Mouse (Mus musculus) inflammation-experienced regulatory T-cells, adult 6 months (primary cell): ENCODE measurements around the gene Stk33. TPM values are rescaled to one million over a fixed set of nuclear protein-coding genes. Genes with fewer than 3 reads are reported as not detected.

Source experiments
- ATAC-seq: one replicate; pipeline ENCODE4 v1.8.0; 2017
- polyA plus RNA-seq, 3 experiments: library from polyadenylated mRNA; unstranded; fragments of 100-300 nt; shearing (Covaris generic); gene quantifications; one replicate each; pipeline ENCODE4 v1.2.1; 2017

Gene Stk33
- polyA plus RNA-seq, 3 experiments from 2014 or later: not detected

DNA sequence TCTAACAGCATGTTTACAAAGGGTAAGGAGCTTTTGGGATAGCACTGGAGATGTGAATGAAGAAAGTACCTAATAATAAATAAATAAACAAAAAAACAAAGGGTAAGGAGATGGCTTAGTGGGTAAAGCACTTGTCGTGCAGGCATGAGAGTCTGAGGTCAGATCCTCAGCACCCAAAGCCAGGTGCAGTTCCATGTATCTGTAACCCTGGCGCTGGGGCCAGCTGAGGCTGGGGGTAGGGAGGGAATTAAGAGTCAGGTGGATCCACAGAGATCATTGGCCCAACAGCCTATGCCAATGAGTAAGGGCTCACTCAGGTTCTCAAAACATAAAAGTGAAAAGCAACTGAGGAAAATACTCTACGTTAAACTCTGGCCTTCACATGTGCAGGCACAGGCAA is 91.6 kb downstream of the Stk33 start:
- no peak for ATAC-seq

DNA sequence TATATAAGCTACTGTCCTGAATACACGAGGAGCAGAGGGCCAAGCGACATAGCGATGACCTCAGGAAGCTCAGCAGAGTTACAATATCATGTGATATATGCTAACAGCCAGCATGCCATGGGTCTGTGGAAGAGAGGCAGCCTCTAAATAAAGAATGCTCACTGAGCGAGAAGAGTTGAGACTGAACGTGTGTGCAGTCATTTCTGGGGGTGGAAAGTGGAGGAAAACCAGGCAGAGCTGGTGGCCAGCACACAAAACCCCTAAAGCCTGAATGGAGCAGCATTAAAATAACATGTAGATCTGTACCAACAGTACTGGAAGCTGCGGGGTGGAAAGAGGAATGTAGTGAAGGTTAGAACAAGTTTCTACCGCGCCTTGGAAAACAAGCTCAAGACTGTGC is 107.2 kb downstream of the Stk33 start:
- ATAC-seq: no peak

DNA sequence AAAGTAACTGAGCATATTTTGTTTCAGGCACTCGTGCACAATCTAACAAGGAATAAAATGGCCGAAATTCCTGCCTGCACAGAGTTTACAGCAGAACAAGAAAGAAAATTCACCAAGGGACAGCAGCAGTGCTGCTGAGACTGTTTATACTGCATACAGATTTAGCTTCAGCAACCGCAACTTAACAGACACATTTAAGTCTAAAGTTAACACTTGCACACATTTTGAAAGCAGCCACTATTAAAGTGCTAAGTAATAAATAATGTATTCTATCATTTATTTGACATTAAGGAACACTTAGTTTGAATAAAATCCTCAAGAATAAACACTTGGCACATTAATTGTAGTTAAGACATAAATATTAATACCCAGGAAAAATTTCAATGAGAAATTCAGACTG is 110.1 kb downstream of the Stk33 start:
- ATAC-seq: no peak

DNA sequence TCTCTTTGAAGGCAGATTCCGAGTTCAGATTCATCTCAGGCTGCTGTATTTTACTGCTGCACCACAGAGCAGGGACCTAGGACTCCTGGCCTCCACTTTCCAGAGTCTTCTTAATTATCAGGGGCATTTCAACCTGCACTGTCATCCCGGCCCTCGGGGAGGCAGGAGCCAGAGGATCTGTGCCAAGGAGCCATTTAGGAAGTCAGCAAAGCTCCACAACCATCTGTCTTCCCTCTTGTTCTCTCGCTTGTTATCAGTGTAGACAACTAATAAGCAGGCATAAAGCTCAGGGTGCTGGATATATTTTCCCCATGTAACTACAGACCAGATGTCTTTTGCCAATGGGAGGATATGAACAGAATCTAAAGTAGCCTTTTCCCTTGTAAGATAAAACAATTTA is 112.1 kb downstream of the Stk33 start:
- no peak for ATAC-seq

DNA sequence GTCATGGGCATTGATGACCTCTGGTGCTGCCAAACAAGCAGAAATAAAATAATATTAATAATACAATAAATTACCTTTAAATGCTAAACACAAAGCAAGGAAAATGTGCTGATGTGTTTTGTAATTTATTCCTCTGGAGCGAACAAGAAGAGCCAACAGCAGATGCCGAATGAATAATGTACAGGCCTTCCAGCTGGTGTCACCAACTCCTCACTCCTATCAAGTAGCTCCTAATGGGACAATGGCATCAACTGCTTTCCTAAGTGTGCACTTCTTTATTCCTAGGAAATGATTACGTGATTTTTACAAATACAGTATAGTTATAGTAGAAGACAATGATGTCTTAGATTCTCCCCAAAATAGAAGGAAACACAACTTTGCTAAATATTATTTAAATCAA is 113.2 kb downstream of the Stk33 start:
- ATAC-seq: no peak

DNA sequence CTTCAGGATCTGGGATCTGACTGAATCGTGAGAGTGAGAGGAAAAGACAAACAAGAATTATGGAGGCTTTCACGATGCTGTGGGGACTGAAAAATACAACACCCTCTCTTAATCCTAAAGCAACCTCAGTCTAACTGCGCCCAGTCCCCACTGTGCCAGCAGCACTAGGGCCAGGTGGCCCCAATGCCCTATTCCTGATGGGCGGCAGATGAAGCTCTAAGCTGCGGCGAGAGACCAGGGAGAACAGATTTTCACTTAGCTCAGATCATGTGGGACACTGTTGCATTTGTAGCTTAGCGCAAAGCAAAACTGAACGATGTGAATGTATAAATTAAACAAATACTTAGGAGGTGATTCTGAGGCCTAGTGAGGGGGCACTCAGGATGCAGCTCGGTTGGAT is 113.7 kb downstream of the Stk33 start:
- ATAC-seq: no peak

DNA sequence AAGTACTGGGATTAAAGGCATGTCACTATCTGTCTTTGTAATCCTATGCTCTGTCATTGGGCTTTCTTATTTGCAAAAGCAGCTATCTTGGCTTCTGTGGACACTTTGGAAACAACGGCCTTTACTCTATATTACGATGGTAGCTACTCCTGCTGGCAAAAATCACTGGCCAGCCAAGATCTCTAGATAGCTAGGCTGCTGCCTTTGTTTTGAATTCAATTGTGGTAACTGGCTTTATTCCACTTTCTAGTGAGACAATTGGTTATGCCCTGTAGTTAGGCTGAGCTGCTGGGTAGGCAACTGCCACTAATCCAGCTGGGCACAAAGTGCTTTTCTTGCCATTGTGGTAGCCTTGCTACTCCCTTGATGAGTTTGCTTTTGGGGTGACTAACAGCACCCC is 129.4 kb downstream of the Stk33 start:
- no peak for ATAC-seq

DNA sequence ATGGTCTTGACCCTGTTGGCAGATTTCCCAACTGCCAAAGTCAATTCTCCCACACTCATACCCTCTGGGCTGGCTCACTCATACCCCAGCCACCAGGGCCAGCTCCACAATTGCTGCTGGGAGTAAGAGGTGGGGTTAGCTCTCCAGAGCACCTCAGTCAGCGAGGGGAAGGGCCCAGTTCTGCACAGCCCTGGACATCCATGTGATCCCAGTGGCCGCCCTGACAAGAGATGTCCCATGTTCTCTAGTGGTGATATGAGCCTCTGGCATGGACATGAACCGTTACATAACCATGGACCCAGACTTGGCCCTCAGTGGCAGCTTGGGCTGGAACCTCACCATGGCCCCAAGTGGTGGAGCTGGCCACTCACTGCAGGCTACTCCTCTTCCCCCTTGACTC is 143.1 kb downstream of the Stk33 start:
- no peak for ATAC-seq

DNA sequence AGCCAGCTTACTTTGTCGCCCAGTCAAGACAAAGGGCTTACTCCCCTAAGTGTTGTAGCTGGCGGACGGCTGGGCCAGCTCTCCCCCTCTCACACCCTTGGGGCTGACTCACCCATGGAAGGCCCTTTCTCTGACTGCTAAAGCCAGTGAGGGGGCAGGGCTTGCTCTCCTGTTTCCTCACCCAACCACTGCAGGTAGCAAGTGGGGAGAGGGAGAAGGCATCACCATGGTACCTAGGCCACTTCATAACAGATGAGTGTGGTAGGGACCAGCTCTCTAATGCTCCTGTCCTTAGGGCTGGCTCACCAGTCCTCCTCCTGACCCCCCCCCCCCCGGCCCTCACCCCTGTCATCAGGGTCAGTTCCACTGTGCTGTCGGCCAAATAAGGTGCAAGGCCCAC is 143.5 kb downstream of the Stk33 start:
- no peak for ATAC-seq

DNA sequence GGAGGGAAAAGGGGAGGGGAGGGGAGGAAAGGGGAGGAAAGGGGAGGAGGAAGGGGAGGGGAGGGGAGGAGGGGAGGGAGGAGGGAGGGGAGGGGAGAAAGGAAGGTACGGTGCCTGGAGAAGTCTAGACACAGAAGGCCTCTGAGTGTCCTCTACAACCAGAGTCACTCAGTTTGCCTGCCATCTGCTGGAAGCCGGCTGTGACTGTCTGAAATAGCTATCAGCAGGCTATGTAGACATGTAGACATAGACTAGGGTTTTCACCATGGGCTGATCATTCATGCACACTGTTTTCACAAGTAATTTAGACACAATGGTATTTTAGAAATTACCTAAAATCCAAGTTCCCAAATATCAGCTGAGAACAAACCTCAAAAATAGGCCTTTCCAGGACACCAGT is 148.4 kb downstream of the Stk33 start:
- ATAC-seq: no peak

DNA sequence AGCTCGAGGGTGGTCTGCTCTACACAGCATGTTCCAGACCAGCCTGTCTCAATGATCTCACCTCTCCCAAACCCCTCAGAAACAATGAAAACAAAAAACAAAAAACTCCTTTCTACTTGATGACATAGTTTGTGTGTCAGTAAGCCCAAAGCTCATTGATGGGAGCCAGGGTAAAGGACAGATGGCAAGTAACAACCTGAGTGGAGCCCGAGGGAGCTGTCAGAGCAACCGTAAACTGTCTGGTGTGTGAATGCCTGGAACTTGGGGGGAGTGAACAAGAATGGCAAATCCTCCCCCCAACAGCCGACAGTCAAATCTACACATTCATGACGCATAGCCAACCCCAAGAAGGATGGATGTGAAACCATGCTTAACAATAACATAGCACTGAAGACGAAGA is 149.8 kb downstream of the Stk33 start:
- ATAC-seq: no peak

DNA sequence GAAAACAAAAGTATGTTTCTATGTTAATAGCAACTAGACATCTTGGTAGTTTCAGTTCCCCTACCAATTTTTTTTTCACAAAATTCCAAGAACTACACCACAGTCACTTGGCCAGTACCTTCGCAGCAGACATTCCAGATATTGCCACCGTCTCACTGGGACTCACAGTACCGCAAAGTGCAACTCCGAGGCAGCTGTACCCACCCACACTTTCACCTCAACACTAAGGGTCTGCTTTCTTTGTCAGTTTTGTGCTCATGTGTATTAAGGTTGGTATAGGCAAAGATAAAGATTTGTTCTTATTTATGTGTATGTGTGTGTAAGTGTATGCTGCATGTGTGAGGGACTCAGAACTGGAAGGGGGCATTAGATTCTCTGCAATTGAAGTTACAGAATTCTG is 156.8 kb downstream of the Stk33 start:
- no peak for ATAC-seq

DNA sequence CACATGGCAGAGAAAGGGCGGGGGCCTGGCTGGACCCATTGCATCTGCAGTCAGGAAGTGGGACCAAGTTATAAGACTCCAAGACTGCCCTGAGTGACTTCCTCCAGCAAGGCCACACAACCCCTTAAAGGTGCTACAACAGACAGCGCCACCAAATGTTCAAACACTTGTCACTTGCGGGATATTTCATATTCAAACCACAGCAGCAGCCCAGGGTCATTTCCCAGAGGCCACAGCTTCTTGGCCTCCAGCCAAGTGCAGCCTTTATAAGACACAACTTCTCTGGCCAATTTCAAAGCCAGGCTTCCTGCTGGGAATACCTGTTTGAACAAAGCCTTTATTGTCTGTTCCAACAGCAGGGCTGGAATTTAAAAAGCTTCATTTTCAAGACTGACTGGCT is 162.3 kb downstream of the Stk33 start:
- ATAC-seq: no peak

DNA sequence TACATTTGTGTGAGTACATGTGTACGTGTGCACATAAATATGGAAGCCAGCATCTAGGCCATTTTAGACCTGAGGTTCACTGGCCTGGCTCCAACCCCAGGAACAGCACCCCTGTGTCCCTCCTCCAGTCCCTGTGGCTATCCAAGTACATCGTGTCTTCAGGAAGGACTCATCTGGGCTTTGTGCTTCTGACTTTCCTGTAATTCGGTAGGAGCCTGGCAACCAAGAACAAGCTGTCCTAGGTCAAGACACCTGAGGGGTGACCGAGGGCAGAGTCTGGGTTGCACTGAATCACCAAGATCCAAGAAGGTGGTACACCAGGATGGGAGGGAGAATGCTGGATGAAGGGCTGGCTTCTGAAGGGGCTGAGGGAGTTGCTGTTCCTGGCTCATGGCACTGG is 163.0 kb downstream of the Stk33 start:
- no peak for ATAC-seq

DNA sequence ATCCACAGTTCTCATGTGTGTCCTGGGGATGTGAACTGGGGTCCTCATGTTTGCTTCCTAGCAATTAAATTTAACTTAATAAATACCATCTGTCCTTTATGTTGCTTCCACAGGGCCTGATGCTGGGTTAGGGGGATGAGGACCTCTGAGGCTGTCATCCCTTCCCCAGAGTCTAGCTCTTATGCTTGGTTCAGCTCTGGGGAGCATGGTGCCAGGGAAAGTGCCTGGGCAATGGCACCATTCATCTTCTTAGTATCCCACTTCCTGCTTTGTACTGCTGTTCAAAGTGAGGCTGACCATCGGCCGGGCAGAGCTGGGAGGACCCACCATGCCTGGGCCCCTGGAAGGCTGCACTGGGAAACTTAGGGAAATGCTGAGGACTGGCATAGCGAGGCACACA is 163.7 kb downstream of the Stk33 start:
- no peak for ATAC-seq

DNA sequence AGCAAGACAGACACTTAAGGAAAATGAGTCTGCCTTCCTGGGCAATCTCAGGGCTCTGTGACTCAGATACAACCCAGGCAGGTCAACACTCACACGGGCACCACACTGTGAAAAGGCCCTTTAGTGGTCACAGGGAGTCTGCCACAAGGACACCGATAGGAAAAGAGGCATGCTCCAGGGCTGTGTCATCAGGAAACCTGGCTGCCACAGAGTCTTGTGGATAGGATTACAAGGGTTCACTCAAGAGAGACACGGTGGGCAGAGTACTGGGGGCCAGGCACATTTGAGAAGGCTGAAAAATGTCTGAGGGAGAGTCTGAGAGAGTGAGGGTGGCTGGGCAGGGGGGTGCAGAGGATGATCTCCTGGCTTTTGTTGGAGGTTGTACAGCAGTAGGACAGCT is 164.6 kb downstream of the Stk33 start:
- no peak for ATAC-seq

DNA sequence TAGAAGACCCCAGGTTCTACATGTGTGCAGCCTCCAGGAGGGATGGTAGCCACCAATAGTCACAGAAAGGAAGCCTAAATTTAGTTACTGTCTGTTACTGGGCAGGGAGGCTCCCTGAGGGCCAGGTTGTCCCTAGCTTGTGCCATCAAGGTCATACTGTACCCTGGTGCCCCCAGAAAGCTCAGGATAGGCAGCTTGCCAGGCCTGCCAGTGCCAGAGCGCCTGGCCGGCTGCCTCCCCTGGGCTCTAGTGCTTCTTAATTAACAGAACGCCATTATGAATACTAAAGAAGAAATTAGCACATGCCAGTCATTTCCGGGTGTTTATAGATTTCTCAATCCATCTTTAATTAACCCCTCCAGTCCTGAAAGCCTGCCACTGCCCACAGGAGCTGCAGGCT is 169.8 kb downstream of the Stk33 start:
- no peak for ATAC-seq

DNA sequence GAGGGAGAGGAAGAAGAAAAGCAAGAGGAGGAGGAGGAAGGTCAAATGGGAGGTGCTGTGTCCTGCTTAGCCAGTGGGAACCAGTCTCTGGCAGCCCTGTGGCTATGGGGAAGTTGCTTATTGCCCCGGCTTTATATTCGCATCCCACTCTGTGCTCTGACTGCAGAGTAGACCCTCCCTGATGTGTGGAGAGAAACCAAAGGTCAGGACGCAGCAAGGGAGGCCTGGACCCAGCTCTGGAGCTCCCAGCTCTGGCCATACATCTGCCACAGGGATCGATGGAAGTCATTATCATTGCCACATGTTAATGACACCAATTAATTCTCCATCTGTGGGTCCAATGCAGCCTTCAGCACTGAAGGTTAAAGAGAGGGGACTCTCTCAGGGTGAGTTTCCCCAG is 171.5 kb downstream of the Stk33 start:
- ATAC-seq: no peak

DNA sequence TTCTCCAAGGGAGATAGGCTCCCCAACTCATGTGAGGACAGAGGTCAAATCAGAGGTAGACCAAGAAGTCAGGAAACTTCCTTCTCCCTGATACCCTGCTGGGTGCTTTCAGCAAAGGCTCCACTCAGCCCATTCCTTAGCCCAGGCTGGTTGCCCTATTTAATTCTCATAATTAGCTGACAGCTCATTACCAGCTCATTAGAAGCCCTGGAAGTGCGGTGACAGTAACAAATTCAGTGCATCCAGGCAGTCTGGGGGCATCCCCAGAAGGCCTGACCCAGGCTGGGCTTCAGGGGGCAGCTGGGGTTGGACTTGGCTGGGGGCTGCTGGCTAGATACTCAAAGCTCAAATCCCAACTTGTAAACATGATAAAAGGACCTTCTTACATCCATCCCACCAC is 172.7 kb downstream of the Stk33 start:
- no peak for ATAC-seq

DNA sequence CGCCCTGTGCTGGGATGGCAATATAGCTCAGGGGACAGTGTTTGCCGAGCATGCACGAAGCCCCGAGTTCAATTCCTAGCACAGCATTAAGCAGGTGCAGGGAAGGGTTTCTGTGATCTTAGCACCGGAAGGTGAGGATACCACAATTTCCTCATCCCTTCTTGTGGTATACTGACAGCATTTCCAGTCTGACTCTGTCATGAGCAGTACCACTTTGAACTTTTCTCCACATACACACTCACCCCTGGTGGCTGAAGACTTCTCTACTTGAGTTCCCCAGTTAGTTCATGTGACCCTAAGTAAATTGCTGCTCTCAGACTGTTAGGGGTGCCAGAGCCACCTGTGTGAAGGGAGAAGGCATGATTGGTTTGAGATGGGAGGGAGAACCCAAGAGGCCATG is 173.3 kb downstream of the Stk33 start:
- no peak for ATAC-seq

DNA sequence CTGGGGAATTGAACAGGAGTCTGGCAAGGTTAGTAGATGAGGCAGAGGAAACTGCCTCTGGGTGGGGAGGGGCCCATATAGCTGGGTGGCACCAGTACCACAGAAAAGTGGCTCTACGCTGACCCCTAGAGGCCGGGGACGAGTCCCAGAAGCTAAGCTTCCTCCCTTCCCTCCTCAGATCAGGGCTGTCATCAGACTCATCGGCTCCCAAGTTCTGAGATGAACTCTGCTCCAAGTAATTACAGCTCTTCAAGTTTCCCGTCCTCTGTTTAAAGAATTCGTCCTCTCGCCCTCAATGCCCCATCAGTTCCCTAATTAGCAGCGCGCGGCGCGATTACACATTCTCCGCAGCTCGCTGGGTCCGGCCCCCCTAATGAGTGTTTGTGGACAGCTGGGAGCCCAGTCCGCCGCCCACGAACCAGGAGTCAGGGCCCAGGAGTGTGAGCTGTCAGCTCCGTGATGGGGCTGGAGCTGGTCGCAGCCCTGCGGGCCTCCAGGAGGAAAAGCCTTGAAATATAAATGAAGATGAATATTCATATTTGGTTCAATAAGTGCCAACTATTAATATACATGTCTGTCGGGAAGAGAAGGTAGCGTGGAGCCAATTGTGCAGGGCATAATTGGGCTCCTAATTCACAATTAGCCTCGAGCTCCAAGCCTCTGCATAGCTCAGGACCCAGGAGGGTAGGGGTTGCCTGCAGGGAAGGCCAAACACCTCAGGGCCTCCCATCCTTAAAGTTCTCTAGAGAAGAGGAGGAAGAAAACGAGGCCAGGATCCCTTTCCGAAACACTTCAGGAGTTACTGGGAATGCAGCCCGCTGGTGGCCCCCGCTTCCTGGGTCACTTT is 183.2 kb downstream of the Stk33 start:
- no peak for ATAC-seq

DNA sequence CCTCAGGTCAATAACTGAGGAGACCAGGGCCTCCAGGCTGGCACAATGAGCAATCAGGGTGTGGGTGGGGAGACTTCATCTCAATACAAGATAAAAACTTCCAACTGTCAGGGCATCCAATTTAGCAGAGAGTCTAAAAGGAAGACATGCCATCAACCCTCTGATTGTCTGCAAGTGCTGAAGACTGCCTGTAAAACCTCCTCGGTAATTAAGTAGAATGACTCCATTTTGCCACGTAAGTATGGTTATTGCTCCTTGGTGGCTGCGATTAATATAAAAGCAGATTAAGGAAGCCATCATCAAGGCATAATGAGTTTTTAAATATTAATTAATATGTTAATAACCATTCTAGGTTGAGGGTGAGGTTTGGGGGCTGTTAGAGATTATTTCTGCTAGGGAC is 187.5 kb downstream of the Stk33 start:
- no peak for ATAC-seq

DNA sequence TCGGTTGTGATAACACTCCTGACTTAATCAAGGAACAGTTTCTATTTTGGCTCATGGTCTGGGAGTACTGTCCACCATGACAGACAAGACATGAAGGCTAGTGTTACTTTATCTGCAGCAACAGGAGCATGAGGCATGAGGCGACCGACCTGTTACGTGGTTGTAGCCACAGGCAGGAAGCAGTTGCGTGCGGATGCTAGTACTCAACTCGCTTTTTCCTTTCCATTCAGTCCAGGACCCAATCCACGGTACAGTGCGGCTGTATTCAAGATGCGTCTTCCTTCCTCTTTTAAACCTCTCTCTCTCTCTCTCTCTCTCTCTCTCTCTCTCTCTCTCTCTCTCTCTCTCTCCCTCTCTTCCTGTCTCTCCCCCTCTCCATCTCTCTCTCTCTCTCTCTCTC is 194.1 kb downstream of the Stk33 start:
- no peak for ATAC-seq

DNA sequence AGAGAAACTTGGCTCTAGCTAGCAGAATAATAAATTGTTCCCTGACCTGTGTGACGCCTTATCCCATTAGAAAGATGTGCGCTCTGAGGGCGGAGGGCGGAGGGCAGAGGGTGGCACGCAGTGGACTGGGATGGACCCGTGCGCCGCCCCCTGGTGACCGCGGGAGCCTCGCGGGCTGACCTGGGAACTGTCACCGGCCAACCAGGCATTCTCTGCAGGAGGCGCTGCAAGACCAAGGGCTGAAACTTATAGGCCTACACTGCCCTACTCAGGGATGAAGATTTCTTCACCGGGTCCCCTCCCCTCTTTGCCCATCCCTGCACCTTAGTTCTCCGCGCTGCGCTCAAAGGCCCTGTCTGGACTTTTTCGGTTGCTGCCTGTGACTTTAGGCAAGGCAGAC is 197.6 kb downstream of the Stk33 start:
- no peak for ATAC-seq

DNA sequence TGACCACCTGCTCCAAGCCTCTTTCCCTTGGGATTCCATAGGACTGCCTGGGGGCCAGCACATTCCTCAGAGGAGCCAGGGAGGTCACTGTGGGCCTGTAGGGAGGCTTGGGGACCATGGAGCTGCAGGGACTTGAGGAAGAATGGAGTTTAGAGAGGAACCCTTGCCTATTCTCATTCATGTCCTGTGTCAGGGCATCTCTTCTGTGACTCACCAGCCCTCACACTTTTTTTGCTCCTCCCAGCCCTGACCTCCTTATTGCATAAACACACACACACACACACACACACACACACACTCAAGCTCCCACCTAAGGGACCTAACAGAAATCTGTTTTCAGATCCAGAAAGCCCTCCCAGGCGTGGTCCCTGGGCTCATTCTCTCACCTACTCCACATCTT is 199.5 kb downstream of the Stk33 start:
- ATAC-seq: no peak
